Mouse (Mus musculus) limb, embryonic 11.5 days (tissue): ENCODE measurements around the gene Dnajb7. TPM values are rescaled to one million over a fixed set of nuclear protein-coding genes. Genes with fewer than 3 reads are reported as not detected.

Experiments used
- ATAC-seq: fragments of 200-750 bp; cut with Nextera tagmentation; 2 replicates; pipeline ENCODE4 v1.8.0; 2017; ENCODE audit warnings: low read depth; ENCODE audit not compliant: insufficient number of reproducible peaks, low FRiP score, low TSS enrichment
- DNase-seq: peaks from one replicate; pipeline ENCODE4 v3.0.0-alpha.2; 2015; ENCODE audit warnings: low spot score
- H3K27ac ChIP-seq: fragments of 300-500 bp; sonication (generic); replicated peaks from 2 replicates; pipeline ENCODE4 v1.5.1; 2014; ENCODE audit warnings: low read depth, mild to moderate bottlenecking, low read length
- H3K27me3 ChIP-seq: fragments of 300-500 bp; sonication (generic); 2 replicates; pipeline ENCODE4 v1.6.1; 2014; ENCODE audit warnings: mild to moderate bottlenecking, low read length, mixed read lengths; ENCODE audit not compliant: control insufficient read depth, insufficient read depth
- H3K36me3 ChIP-seq: fragments of 300-500 bp; sonication (generic); 2 replicates; pipeline ENCODE4 v1.6.1; 2014; ENCODE audit warnings: mild to moderate bottlenecking, low read length, moderate library complexity, mixed read lengths; ENCODE audit not compliant: control insufficient read depth, insufficient read depth
- H3K4me1 ChIP-seq: fragments of 300-500 bp; sonication (generic); 2 replicates; pipeline ENCODE4 v1.6.1; 2014; ENCODE audit warnings: low read length, mixed read lengths; ENCODE audit not compliant: control insufficient read depth, insufficient read depth
- H3K4me2 ChIP-seq: fragments of 300-500 bp; sonication (generic); 2 replicates; pipeline ENCODE4 v1.6.1; 2014; ENCODE audit warnings: low read depth, mild to moderate bottlenecking, moderate library complexity; ENCODE audit not compliant: severe bottlenecking
- H3K4me3 ChIP-seq: fragments of 300-500 bp; sonication (generic); 2 replicates; pipeline ENCODE4 v1.5.1; 2014; ENCODE audit warnings: low read depth, low read length
- H3K9ac ChIP-seq: fragments of 300-500 bp; sonication (generic); 2 replicates; pipeline ENCODE4 v1.6.1; 2014; ENCODE audit warnings: mild to moderate bottlenecking, low read length
- H3K9me3 ChIP-seq: fragments of 300-500 bp; sonication (generic); 2 replicates; pipeline ENCODE4 v1.6.1; 2016; ENCODE audit warnings: low read length; ENCODE audit not compliant: control insufficient read depth
- WGBS: fragments of 180-500 bp; shearing (Covaris S2); extraction: QIAGEN DNeasy Blood & Tissue Kit; methylation state at CpG from one replicate; pipeline ENCODE4 v1.1.7; 2014; 5-methylcytosine and 5-hydroxymethylcytosine counted together
- polyA plus RNA-seq: library from polyadenylated mRNA; unstranded; fragments of >200 nt; fragmentation: Nextera tagmentation; extraction: Ambion mirVana; gene quantifications from 2 replicates; pipeline ENCODE4 v1.2.1, GENCODE M21; 2014

The Dnajb7 gene
- polyA plus RNA-seq, 1 experiment from 2014 or later: 1.7 TPM

DNA sequence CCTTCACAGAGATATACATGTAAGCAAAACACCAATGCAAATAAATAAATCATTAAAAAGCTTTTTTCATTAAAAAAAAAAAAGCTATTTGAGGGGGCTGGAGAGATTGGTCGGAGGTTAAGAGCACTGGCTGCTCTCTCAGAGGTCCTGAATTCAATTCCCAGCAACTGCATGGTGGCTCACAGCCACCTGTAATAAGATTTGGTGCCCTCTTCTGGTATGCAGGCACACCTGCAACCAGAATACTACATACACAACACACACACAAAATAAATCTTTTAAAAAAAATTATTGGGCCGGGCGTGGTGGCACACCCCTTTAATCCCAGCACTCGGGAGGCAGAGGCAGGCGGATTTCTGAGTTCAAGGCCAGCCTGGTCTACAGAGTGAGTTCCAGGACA lies 21.8 kb downstream of the Dnajb7 start:
- no peak overlapping the region for H3K27ac ChIP-seq
- H3K36me3 ChIP-seq: peaks cover 19% of the 10 kb centered on the region
- DNase-seq: no peak
- 96% methylated on average over 5 of the region's 5 CpGs for WGBS
- H3K9me3 ChIP-seq: no peaks in the 10 kb centered on the region
- no peaks in the 10 kb centered on the region for H3K27me3 ChIP-seq
- H3K4me3 ChIP-seq: no peak overlapping the region
- no peak overlapping the region for H3K9ac ChIP-seq
- H3K4me2 ChIP-seq: no peak overlapping the region
- no peaks in the 10 kb centered on the region for H3K4me1 ChIP-seq
- ATAC-seq: no peak

DNA sequence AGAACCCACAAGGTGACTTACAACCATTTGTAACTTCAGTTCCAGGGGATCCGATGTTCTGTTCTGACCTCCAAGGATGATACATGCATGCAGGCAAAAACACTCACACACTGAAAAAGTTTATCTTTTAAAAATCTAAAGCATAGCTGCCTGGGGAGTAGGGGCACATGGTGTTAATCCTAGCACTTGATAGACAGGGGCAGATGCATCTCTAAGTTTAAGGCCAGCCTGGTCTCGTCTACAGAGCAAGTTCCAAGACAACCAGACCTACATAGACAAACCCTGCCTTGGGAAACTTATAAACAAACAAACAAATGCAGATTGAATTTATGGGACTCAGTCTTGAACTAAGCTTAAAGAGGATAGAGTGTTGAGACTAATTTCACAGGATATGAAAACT lies 29.3 kb downstream of the Dnajb7 start:
- Histone ChIP-seq H3K36me3 (peaks cover 9% of the 10 kb centered on the region; the same call in 1 of the 2 replicates), H3K4me2 (no peak overlapping the region), H3K9ac (no peak overlapping the region), H3K9me3 (no peaks in the 10 kb centered on the region), H3K27ac (no peak overlapping the region), H3K27me3 (no peaks in the 10 kb centered on the region), H3K4me1 (no peaks in the 10 kb centered on the region), H3K4me3 (no peak overlapping the region)
- DNase-seq (no peak), ATAC-seq (no peak)
- WGBS: 88% methylated on average over 2 of the region's 2 CpGs

DNA sequence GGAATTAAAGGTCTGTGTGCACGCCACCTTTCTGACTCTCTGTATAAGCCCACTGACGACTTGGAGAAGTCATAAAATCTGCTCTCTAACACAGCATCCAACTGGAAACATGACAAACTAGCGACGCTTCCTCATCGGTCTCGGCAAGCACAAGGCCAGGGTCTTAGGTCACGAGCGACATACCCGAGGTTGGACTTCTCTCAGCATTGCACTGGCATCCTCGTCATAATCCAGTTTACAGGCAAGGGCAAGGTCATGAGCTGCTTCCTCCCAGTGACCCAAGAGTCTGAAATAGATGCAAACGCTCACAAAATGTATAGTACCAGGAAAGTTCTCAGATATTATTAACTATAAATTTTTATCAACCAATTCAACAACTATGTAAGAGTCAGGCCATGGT lies 33.5 kb downstream of the Dnajb7 start:
- H3K9me3 ChIP-seq: no peaks in the 10 kb centered on the region
- WGBS: 92% methylated on average over 11 of the region's 11 CpGs
- H3K36me3 ChIP-seq: peaks cover 15% of the 10 kb centered on the region
- no peak overlapping the region for H3K27ac ChIP-seq
- ATAC-seq (no peak), DNase-seq (no peak)
- no peaks in the 10 kb centered on the region for H3K27me3 ChIP-seq
- H3K9ac ChIP-seq: no peak overlapping the region
- no peaks in the 10 kb centered on the region for H3K4me1 ChIP-seq
- no peak overlapping the region for H3K4me2 ChIP-seq
- H3K4me3 ChIP-seq: no peak overlapping the region

DNA sequence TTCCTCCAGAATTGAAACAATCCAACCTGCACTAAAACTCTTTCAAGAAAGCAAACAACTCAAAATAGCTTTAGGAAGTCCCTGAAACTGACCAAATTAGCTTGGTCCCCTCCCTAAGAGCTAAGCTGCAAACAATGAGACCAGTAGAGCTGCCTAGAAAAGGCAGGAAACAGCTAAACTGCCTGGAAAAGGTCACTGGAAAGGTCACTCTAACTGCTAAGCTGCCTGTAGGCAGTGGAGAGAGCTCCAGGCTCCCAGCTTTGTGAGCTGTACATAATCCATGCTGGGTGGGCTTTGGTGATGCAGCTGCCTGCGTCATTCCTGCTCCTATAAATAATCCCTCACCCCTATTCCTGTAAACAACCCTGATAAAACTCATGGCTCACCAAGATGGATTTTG lies 37.7 kb downstream of the Dnajb7 start:
- no peaks in the 10 kb centered on the region for H3K4me1 ChIP-seq
- no peak overlapping the region for H3K4me2 ChIP-seq
- no peak overlapping the region for H3K4me3 ChIP-seq
- no peak for DNase-seq
- 76% methylated on average over 1 of the region's 1 CpGs for WGBS
- no peak overlapping the region for H3K9ac ChIP-seq
- H3K9me3 ChIP-seq: no peaks in the 10 kb centered on the region
- peaks cover 15% of the 10 kb centered on the region for H3K36me3 ChIP-seq
- H3K27me3 ChIP-seq: no peaks in the 10 kb centered on the region
- no peak for ATAC-seq
- H3K27ac ChIP-seq: no peak overlapping the region

DNA sequence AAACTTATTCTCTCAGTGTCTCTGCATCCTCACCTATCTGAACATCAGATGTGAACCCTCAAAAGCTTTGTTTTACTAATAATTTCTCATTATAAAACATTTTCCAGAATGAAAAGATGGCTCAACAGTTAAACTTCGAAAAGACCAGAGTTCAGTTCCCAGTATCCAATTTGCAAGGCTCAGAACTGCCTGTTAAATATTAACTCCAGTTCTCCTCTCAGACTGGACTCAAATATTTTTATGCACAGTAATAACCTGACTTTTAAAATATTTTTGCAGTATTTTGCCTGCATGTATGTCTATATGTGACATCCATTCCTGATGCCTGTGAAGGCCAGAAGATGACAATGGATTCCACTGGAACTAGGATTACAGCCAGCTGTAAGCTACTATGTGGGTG lies 39.5 kb downstream of the Dnajb7 start:
- H3K9me3 ChIP-seq: no peaks in the 10 kb centered on the region
- DNase-seq (no peak), ATAC-seq (no peak)
- no peak overlapping the region for H3K9ac ChIP-seq
- no peak overlapping the region for H3K27ac ChIP-seq
- WGBS: 92% methylated on average over 1 of the region's 1 CpGs
- H3K4me2 ChIP-seq: no peak overlapping the region
- H3K36me3 ChIP-seq: peaks cover 15% of the 10 kb centered on the region
- no peaks in the 10 kb centered on the region for H3K27me3 ChIP-seq
- no peak overlapping the region for H3K4me3 ChIP-seq
- no peaks in the 10 kb centered on the region for H3K4me1 ChIP-seq

DNA sequence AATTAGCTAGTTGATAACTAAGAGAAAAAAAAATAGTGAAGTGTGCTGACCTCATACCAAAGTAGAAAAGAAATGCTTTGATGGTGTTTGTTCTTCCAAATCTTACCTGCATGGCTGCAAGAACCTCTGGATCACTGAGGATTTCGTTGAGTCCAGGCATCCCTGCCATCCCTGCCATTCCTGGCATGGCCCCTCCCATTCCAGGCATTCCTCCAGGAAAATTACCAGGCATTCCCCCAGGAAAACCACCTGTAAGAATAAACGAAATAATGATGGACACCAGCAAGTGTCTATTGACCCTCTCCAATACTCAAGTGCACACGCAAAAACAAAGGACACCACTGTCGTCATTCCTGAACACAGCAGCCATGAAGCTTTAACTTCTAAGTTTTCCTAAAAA lies 41.9 kb downstream of the Dnajb7 start:
- H3K4me2 ChIP-seq: no peak overlapping the region

DNA sequence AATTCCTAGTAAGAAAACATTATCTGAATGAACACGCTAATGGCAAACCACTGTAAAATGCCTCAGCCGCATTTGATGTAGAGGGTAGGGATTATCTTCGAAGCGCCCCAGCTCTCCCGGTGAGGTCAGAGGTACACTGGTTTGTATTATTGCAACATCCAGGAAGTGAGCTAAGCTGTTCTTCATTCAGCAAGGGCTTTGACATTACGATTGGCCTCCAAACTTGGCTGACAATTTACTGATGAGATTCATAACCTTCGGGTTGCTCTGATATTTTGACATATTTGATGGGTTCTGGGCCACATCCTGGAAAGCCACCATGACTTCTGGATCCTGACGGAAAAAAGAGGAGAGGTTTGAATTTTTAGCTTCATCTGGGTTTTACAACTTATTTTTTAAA lies 42.9 kb downstream of the Dnajb7 start:
- H3K27me3 ChIP-seq: no peaks in the 10 kb centered on the region
- no peak overlapping the region for H3K27ac ChIP-seq
- 92% methylated on average over 8 of the region's 8 CpGs for WGBS
- H3K4me1 ChIP-seq: no peaks in the 10 kb centered on the region
- no peak overlapping the region for H3K4me3 ChIP-seq
- H3K4me2 ChIP-seq: no peak overlapping the region
- H3K9me3 ChIP-seq: no peaks in the 10 kb centered on the region
- DNase-seq: no peak
- H3K9ac ChIP-seq: no peak overlapping the region
- no peak for ATAC-seq
- peaks cover 6% of the 10 kb centered on the region; the same call in 1 of the 2 replicates for H3K36me3 ChIP-seq

More for the DNA sequence above, 41.9 kb downstream of the Dnajb7 start:
- no peaks in the 10 kb centered on the region for H3K27me3 ChIP-seq
- WGBS: 84% methylated on average over 4 of the region's 4 CpGs
- no peaks in the 10 kb centered on the region for H3K9me3 ChIP-seq
- H3K9ac ChIP-seq: no peak overlapping the region
- peaks cover 7% of the 10 kb centered on the region; the same call in 1 of the 2 replicates for H3K36me3 ChIP-seq
- no peaks in the 10 kb centered on the region for H3K4me1 ChIP-seq
- no peak overlapping the region for H3K4me3 ChIP-seq
- no peak overlapping the region for H3K27ac ChIP-seq
- no peak for DNase-seq
- ATAC-seq: no peak

DNA sequence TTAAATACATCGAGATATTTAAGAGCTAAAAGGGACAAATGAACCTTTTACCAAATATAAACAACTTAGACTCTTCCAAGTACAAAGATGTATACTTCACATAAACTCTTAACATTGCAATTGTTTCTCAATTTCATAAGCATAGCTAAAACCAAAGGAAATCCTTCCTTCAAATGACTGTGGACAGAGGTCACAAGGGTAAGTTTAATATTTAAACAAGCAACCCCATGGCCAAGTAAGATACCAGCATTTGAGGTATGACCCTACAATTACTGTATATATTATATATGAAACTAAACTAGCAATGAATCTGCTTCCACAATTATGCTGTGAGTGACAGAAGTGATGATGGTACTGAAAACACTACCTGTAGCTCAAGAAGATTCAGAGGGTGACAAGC lies 43.8 kb downstream of the Dnajb7 start:
- Histone ChIP-seq H3K27me3 (no peaks in the 10 kb centered on the region), H3K27ac (no peak overlapping the region), H3K9ac (no peak overlapping the region), H3K36me3 (peaks cover 5% of the 10 kb centered on the region; the same call in 1 of the 2 replicates), H3K4me3 (no peak overlapping the region), H3K9me3 (no peaks in the 10 kb centered on the region), H3K4me2 (no peak overlapping the region), H3K4me1 (peaks cover 6% of the 10 kb centered on the region; the same call in 1 of the 2 replicates)
- ATAC-seq (no peak), DNase-seq (no peak)
- WGBS: 93% methylated on average over 1 of the region's 1 CpGs

DNA sequence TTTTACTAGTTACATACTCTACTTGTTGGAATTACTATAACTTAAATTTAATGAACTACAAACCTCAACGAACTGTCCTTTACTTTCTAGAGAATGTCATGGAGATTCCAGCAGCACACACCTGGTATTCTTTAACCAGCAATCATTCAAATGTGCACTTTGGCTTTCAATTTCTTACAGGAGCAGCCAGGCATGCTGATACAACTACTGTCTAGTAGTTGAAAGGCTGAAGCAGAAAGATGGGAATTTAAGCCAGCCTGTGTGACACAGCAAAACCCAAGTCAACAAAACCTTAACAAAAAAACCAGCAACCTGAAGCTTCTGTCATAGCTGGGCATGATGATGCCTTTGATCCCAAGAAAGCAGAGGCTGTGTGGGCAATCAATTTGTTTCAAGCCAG lies 45.6 kb downstream of the Dnajb7 start:
- H3K36me3 ChIP-seq: peaks cover 5% of the 10 kb centered on the region; the same call in 1 of the 2 replicates
- H3K4me1 ChIP-seq: peaks cover 7% of the 10 kb centered on the region; the same call in 1 of the 2 replicates
- no peak overlapping the region for H3K9ac ChIP-seq
- no peak for ATAC-seq
- no peak overlapping the region for H3K27ac ChIP-seq
- no peak overlapping the region for H3K4me3 ChIP-seq
- 72% methylated on average over 1 of the region's 1 CpGs for WGBS
- DNase-seq: no peak
- H3K27me3 ChIP-seq: no peaks in the 10 kb centered on the region
- H3K9me3 ChIP-seq: no peaks in the 10 kb centered on the region
- H3K4me2 ChIP-seq: no peak overlapping the region
